Mouse (Mus musculus): ENCODE measurements around the gene Ccdc185. TPM values are rescaled to one million over a fixed set of nuclear protein-coding genes. Genes with fewer than 3 reads are reported as not detected.

Gene Ccdc185
- polyA plus RNA-seq, 1 experiment from 2014 or later, result not detected

DNA sequence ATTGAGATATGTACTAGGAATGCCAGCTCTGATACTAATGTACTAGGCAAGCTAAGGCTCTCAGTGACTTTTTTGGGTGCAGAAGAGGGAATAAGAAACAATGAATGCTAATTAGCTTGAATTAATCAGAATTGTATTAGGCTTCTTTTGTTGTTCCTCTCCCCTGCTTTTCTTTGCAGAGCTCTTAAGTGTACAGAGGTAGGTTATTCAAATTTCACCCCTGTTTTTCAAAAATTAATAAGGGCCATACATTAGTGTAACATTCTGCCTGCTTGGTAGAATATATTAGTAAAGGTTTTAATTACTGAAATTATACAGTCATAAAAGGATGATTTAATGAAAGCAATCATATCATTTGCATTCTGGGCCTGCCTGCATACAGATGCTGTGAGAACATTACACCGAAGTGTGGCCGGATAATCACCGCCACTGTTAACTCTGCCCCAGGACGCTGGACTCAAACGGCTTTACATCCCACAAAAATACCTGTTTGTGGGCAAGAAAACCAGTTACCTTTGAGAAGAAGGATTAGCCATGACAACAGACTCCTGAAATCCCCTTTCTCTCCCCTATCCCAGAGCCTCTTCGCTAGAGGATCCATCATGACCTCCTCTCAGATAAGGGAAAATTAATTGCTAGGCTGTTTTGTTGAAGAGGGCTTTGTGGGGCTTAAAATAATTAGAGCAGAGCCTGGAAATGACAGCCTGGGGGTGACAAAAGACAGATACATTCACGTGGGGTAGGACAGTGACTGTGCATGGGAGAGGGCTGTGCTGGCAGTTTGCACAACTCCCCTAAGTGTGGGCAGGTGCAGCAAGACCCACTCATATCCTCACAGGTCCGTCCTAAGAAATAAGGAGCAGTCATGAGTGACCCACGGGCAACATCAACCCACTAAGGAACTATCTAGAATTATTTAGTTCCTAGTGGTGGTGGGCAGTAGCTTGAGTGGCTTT, 49.3 kb downstream of the Ccdc185 start:
- no peak for ATAC-seq
- no peak for DNase-seq (ENCODE audit: low read depth, low spot score)
- in situ Hi-C loops (cut with MboI; ENCODE audit: low pct_unique_long_range_greater_than_20kb), result no loop called here
- POLR2A ChIA-PET, result no interaction called here
- no peaks in the 10 kb centered on the region for H3K27me3 ChIP-seq
- CTCF ChIA-PET, result interaction anchor here (1.1 to 1.3 kb wide), 2 partner anchors 9 to 65 kb away, joined by 3 read pairs; no protein-coding TSS in a partner anchor
- no peak for TF ChIP-seq CTCF (IDR thresholded peaks at IDR 0.05)

Other genes with a start within 250 kb of the Ccdc185 start
- 281 TPM for gene Capn2, start 231.6 kb downstream of the Ccdc185 start, polyA plus RNA-seq (2021)
- 0.06 TPM for gene Capn8, start 184.2 kb downstream of the Ccdc185 start, polyA plus RNA-seq (2021)
- 21.5 TPM for gene Susd4, start 14.7 kb upstream of the Ccdc185 start, polyA plus RNA-seq (2021)
- gene Tlr5, start 205.6 kb upstream of the Ccdc185 start, polyA plus RNA-seq (2021), result not detected